Mouse (Mus musculus): ENCODE data around the gene Zswim7.
"Not testable (repeated sequence)": the region's sequence is repeated elsewhere in the genome, so short reads cannot be mapped to it uniquely, and the experiment has no call there.

Gene Zswim7

DNA sequence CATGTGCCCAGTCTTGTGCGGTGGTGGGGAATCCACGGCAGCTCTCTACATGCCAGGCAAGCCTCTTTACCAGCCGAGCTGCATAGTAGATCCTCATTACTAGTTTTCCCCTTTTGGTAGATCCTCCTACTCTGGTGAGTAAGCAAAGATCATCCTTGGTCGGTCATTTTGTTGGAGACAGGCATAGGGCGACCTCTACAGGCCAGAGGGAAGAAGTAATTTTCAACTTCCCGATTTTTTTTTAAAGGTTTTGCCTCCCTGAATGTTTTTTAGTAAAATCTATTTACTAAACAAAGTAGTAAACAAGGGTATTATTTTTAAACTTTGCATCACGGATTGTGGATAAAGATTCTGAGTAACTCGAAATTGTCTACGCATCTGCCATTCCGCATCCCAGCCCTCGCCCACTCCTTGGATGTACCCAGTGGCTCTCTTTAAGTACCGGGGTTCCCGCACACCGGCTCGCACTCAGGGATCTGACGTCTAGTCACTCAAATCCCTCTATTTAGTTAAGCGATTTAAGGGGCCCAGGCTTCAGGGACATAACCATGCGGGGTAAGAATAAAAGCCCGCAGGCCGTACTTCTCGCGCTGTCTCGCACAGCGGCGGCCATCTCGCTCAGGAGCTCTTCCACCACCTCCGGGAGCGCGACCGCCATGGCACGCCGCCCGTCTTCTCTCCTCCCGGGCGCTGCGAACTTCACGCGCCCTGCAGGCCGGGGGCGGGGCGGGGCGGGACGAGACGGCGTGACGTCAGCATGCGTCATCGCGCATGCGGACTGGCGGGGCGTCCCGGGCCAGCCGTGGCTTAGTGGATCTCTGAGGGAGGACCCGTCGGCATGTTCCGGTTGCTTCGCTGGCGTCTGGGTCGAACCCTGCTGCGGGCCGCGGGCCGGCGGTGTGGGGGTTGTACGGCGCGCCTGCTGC is at the start of gene Zswim7, which contains the start of gene Ttc19:
Gene Zswim7, minus strand, starts transcription at position 701 of the 926 bp plus-strand sequence.
Gene Ttc19, plus strand, starts transcription at position 799 of the 926 bp plus-strand sequence.
- in situ Hi-C loops (cut with MboI, MseI): no loop called here

GRCm38 (mm10) chr11:62323659-62324058 is 42.5 kb upstream of the Zswim7 start:
- in situ Hi-C loops (cut with MboI, MseI): loop anchor here (5.0 kb wide), 1 partner anchor 34 kb away; no protein-coding TSS in a partner anchor

- in situ Hi-C loops (cut with MboI, MseI): loop anchor here (5.0 kb wide), 1 partner anchor 37 kb away; no protein-coding TSS in a partner anchor
Measured at GRCm38 (mm10) chr11:62320097-62320496, 38.9 kb upstream of the Zswim7 start.

GRCm38 (mm10) chr11:62317746-62318145 is 36.6 kb upstream of the Zswim7 start:
- in situ Hi-C loops (cut with MboI, MseI): no loop called here

DNA sequence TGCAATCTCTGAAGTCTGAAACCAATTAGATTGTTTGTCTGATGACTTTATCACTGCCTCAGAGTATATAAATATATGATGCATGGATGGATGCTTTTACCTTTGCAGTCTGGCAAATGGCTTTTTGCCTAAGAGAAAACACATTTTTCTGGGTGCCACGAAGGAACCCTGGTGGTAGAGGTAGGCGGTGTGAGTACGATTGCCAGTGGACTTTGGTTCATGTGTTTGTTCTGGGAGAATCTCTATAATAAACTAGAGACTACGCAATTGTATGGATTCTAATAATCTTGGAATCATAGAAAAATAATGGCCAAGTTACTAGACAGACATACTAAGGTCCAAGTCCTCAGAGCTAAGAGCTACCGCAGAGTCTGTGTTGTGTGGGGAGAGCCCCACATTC is 33.8 kb upstream of the Zswim7 start:
- in situ Hi-C loops (cut with MboI, MseI): loop anchor here (5.0 kb wide), 1 partner anchor 77 kb away; no protein-coding TSS in a partner anchor

DNA sequence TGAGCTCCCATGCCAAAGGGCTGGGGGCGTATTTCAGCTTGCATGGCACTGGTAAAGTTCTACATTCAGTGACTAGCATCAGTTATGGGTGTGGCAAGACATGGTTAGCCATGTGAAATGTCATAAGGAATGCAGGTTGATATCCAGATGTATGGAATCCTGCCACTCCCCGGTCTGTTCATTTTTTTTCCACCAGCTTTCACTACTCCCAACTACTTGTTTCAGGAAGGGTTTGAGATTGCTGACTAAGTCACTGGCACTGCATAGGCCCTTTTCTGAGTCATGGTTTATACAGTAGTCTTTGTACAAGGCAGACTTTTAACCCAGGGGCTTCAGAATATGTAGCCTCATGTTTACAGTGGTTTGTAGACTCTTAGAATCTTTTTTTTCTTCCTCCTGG is 28.1 kb upstream of the Zswim7 start:
- in situ Hi-C loops (cut with MboI, MseI): no loop called here

- in situ Hi-C loops (cut with MboI, MseI): no loop called here
Measured at GRCm38 (mm10) chr11:62305866-62306265, 24.7 kb upstream of the Zswim7 start.

- in situ Hi-C loops (cut with MboI, MseI): no loop called here
Measured at GRCm38 (mm10) chr11:62298883-62299282, 17.7 kb upstream of the Zswim7 start.

DNA sequence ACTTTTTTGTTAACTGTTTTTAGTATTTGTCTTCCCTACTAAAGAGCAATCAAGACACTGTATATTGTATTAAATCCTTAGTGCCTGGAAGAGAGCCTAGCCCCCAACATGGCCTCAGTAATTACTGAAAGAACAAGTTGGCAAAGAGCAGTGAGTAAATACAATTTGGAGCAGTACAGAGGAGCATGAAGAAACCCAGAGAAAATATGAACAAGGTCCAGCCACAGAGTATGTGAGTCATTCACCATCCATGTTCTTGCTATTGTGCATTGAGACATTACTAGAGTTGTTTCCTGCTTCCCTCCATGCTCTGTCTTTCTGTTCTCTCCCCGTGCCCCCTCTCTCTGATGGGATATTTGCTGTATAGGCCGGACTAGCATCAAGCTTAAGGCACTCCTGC is 12.9 kb upstream of the Zswim7 start:
- in situ Hi-C loops (cut with MboI, MseI): no loop called here

DNA sequence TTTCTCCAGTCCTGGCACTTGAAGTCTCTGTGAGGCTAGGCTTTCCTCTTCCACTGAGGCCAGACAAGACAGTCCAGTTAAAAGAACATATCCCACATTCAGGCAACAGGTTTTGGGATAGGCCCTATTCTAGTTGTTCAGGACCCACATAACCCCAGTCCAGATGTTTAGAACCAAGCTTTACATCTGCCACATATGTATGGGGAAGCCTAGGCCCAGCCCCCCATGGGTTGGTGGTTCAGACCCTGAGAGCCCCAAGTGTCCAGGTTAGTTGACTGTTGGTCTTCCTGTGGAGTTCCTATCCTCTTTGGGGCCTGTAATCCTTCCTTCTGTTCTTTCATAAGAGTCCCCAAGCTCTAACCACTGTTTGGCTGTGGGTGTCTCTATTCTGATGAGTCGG is 6.5 kb upstream of the Zswim7 start:
- in situ Hi-C loops (cut with MboI, MseI): no loop called here

DNA sequence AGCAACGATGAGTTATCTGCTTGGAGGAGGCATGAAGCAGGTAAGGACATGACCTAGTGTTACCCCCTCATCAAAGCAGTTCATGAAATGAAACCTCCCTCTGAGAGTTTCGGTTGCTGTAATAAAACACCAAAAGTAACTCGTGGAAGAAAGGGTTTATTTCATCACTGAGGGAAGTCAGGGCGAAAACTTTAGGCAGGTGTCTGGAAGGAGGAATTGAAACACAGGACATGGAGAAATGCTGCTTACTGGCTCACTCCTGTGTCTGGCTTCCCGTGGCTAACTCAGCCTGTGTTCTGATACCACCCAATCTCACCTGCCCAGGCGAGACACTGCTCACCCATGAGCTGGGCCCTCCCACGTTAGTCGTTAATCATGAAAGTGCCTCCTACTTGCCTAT is 3.8 kb upstream of the Zswim7 start:
- in situ Hi-C loops (cut with MboI, MseI): no loop called here

- in situ Hi-C loops (cut with MboI, MseI): not testable (repeated sequence)
Measured at GRCm38 (mm10) chr11:62284020-62284419, 2.8 kb upstream of the Zswim7 start.

DNA sequence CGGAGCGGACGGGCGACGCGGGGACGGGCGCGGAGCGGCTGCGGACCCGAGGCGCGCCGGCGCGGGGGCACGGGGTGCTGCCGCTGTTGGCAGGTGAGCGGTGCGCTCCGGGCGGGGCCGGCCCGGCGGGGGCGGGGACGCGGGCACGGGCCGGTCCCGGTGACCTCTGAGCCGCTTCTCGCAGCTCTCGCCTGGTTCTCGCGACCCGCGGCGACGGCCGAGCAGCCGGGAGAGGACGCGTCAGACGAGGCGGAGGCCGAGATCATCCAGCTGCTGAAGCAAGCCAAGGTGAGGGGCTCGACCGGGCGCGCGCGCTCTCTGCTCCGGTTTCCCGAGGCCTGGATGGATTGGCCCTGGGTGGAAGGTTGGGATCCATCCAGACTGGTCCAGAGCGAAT is 424 bp upstream of the Zswim7 start:
- in situ Hi-C loops (cut with MboI, MseI): no loop called here

- in situ Hi-C loops (cut with MboI, MseI): loop anchor here (5.0 kb wide), 4 partner anchors 56 to 336 kb away; no protein-coding TSS in a partner anchor
Measured at GRCm38 (mm10) chr11:62278027-62278426, 3.1 kb downstream of the Zswim7 start.

DNA sequence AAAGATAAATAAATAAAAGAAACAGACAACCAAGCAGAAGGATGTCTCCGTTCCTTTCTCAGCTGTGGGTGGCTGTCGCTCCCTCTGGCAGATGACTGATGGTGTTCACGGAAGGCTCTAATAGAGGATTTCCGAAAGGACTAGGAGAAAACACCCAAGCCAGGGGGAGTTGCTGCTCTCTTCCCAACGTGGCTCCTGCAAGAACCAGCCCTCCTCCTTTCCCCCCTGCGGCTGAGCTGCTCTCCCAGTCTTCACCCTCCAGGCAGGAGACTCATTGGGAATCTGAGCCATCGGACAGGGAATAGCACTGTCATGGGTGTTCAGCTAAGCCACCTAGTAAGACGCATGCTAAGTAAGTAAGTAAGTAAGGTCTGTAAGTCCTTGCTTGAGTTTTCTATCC is 4.1 kb downstream of the Zswim7 start:
- in situ Hi-C loops (cut with MboI, MseI): loop anchor here (5.0 kb wide), 4 partner anchors 55 to 335 kb away; no protein-coding TSS in a partner anchor

- in situ Hi-C loops (cut with MboI, MseI): no loop called here
Measured at GRCm38 (mm10) chr11:62270851-62271250, 10.3 kb downstream of the Zswim7 start.

GRCm38 (mm10) chr11:62269097-62269496 is 12.1 kb downstream of the Zswim7 start:
- in situ Hi-C loops (cut with MboI, MseI): loop anchor here (10.0 kb wide), 1 partner anchor 304 kb away; no protein-coding TSS in a partner anchor

DNA sequence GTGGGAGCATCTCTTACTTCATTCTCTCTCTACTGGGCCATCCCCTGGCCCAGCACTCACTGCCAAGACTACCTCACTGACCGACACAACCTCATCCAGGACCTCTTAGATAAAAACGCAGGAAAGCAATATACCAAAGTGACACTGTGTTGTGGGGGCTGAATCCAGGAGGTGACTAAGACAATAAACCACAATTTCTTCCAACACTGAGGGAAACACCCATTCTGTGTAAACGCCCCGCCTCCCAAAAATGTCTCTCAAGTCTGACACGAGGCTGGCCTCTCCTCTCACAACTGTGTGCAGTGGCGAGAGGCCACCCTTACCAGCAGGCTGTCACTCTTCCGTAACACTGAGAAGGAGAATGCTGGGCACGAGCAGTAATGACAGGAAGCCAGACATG is 12.8 kb downstream of the Zswim7 start:
- in situ Hi-C loops (cut with MboI, MseI): loop anchor here (10.0 kb wide), 1 partner anchor 304 kb away; no protein-coding TSS in a partner anchor

GRCm38 (mm10) chr11:62266466-62267214 is 14.5 kb downstream of the Zswim7 start:
- in situ Hi-C loops (cut with MboI, MseI): loop anchor here (10.0 kb wide), 1 partner anchor 302 kb away; no protein-coding TSS in a partner anchor

DNA sequence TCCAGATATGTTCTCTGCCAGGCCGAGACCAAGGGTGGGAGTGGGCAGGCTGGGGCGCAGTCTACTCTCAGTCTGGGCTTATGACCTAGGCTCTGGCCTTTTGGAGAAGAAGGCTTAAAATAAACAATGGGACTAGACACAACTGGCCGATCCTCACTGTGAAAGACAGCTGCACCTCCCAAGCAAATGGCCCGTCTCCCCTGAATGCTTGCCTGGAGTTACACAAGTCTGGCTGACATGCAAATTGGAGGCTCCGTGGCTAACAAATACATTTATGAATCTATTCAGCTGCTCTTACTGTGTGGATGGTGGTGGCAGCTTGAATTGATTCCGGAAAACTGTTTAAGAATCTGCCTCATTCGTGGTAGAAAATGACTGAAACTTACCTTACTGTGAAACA is 15.5 kb downstream of the Zswim7 start:
- in situ Hi-C loops (cut with MboI, MseI): loop anchor here (10.0 kb wide), 1 partner anchor 301 kb away; no protein-coding TSS in a partner anchor

DNA sequence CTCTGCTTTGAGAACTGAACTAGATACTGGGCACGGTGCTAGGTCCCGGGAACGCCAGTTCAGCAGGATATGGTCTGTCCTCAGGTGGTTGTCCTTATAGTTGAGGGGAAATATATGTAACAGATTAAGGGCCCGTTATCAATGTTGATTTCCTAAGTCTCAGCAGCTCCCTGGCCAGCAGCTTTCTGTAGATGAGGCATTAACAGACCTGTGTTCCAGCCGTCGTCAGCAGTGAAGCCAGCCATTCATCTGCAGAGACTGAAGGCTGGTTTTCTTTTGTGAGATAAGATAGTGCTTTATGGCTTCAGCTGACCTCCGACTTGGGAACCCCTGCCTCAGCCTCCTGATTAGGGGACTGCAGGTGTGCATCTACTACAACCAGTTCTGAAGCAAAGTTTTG is 17.2 kb downstream of the Zswim7 start:
- in situ Hi-C loops (cut with MboI, MseI): loop anchor here (10.0 kb wide), 1 partner anchor 299 kb away; no protein-coding TSS in a partner anchor

DNA sequence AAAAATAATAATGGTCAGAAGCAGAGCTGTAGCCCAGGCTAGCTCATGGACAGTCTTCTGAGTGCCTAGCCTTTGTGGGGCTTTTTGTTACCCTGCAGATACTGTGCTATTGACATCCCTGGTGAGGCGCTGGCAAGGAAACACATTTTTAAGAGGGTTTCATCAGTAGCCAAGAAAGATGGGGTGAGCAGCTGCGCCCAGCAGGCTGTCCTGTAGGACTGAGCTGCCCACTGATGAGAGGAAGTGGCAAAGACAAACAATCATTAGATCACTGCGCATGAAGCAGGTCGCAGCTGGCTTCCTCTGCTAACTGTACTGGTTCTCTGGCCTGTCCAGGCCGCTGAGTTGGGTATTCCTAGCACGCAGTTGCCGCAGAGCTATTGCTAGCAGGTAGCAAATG is 17.6 kb downstream of the Zswim7 start:
- in situ Hi-C loops (cut with MboI, MseI): loop anchor here (10.0 kb wide), 1 partner anchor 299 kb away; no protein-coding TSS in a partner anchor

All from regulatory T cell (primary cell).